Mouse (Mus musculus) lung, embryonic 16.5 days (tissue): ENCODE data around the gene Mef2d. TPM values are rescaled to one million over a fixed set of nuclear protein-coding genes. Genes with fewer than 3 reads are reported as not detected.

Experiments used
- ATAC-seq: fragments of 200-750 bp; cut with Nextera tagmentation; 2 replicates; pipeline ENCODE4 v1.8.0; 2017; ENCODE audit warnings: low read depth, mild to moderate bottlenecking, moderate library complexity
- H3K27ac ChIP-seq: fragments of 300-500 bp; sonication (generic); 2 replicates; pipeline ENCODE4 v1.5.1; 2014; ENCODE audit warnings: mild to moderate bottlenecking, control low read depth, low read length
- H3K27me3 ChIP-seq: fragments of 300-500 bp; sonication (generic); 2 replicates; pipeline ENCODE4 v1.6.1; 2014; ENCODE audit warnings: low read depth, low read length, mixed read lengths; ENCODE audit not compliant: control insufficient read depth, insufficient read depth
- H3K36me3 ChIP-seq: fragments of 300-500 bp; sonication (generic); 2 replicates; pipeline ENCODE4 v1.6.1; 2014; ENCODE audit warnings: low read length; ENCODE audit not compliant: control insufficient read depth, insufficient read depth
- H3K4me1 ChIP-seq: fragments of 300-500 bp; sonication (generic); replicated peaks from 2 replicates; pipeline ENCODE4 v1.6.1; 2014; ENCODE audit warnings: low read length, mixed read lengths; ENCODE audit not compliant: control insufficient read depth, insufficient read depth
- H3K4me2 ChIP-seq: fragments of 300-500 bp; sonication (generic); 2 replicates; pipeline ENCODE4 v1.6.1; 2014; ENCODE audit warnings: low read depth, low read length, control low read depth
- H3K4me3 ChIP-seq: fragments of 300-500 bp; sonication (generic); 2 replicates; pipeline ENCODE4 v1.5.1; 2014; ENCODE audit warnings: mild to moderate bottlenecking, low read length, control low read depth
- H3K9ac ChIP-seq: fragments of 300-500 bp; sonication (generic); 2 replicates; pipeline ENCODE4 v1.6.1; 2014; ENCODE audit warnings: low read length, control low read depth
- H3K9me3 ChIP-seq: fragments of 300-500 bp; sonication (generic); 2 replicates; pipeline ENCODE4 v1.6.1; 2016; ENCODE audit warnings: low read length; ENCODE audit not compliant: control insufficient read depth
- WGBS: fragments of 180-500 bp; shearing (Covaris S2); extraction: QIAGEN DNeasy Blood & Tissue Kit; methylation state at CpG from one replicate; pipeline ENCODE4 v1.1.7; 2014; 5-methylcytosine and 5-hydroxymethylcytosine counted together
- polyA plus RNA-seq: library from polyadenylated mRNA; unstranded; fragments of >200 nt; fragmentation: Nextera tagmentation; extraction: Ambion mirVana; gene quantifications from 2 replicates; pipeline ENCODE4 v1.2.1, GENCODE M21; 2015

The Mef2d gene
- polyA plus RNA-seq, 1 experiment from 2014 or later: 22.9 TPM

DNA sequence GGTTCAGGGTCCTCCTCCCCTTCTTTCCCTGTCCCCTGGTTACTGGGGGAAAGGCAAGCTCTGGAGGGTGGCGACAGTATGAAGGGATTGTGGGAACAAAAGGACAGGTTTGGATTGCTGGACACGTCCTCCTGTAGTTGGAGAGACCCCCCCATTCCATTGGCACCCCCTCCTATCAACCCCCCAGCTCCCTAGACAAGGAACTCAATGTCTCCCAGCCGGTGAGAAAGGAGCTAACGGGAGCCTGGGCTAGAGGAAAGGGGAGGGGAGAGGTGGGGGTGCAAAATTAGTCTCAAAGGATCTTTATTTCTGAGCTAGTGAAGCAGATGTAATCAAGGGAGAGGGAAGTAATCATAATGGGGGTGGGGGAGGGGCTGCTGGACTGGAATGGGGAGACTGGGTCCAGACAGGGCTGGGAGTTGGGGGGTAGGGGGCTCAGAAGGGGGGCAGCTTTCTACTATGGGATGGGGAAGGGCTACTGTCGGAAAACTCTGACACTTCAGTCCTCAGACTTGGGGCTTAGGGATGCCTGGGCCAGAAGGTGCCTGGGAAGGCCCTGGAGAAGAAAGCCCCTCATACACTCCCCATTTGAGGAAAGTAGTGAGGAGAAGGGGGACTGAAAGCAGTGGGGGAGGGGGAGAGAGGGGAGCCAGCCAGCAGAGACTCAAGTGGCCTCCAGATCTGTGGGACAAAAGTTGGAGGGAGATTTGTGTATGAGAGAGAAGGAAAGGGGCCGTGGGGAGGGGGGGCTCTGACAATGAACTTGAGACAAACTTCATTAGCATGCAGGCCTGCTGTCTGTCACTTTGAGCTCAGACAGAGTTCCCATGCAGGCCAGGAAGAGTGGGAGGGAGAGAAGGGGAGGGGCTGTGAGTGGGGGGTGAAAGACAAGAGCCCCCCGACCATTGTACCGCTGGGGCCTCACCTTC is 63.7 kb downstream of the Mef2d start:
- ATAC-seq: no peak
- no peaks in the 10 kb centered on the region for H3K36me3 ChIP-seq
- H3K9ac ChIP-seq: no peak overlapping the region
- no peaks in the 10 kb centered on the region for H3K9me3 ChIP-seq
- WGBS: 7% methylated on average over 8 of the region's 8 CpGs
- H3K4me3 ChIP-seq: no peak overlapping the region
- no peak overlapping the region for H3K4me2 ChIP-seq
- peaks cover 2% of the 10 kb centered on the region; the same call in 1 of the 2 replicates for H3K4me1 ChIP-seq
- peaks cover 97% of the 10 kb centered on the region for H3K27me3 ChIP-seq
- H3K27ac ChIP-seq: no peak overlapping the region

DNA sequence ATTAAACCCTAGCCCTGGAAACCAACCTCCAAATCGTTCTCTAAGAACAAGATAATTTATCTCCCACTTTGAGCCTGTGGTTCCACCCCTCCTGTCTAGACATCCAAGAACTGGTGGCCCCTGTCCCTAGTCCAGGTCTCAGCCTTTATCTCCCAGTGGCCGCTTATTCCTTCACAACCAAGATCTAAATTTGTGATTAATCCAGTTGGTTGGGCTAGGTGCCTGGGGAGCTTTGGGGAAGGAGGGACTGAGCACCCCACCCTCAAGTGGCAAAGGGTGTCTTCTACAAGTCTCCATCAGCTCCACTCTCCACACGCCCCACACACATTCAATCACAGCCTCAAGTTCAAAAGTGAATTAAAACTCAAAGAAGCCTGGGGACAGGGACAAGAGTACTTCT is 64.3 kb downstream of the Mef2d start:
- Histone ChIP-seq H3K9ac (no peak overlapping the region), H3K4me3 (no peak overlapping the region), H3K36me3 (no peaks in the 10 kb centered on the region), H3K4me1 (no peaks in the 10 kb centered on the region), H3K4me2 (no peak overlapping the region), H3K9me3 (no peaks in the 10 kb centered on the region), H3K27ac (no peak overlapping the region), H3K27me3 (peaks cover 96% of the 10 kb centered on the region)
- no peak for ATAC-seq
- WGBS: 1% methylated on average over 3 of the region's 3 CpGs

DNA sequence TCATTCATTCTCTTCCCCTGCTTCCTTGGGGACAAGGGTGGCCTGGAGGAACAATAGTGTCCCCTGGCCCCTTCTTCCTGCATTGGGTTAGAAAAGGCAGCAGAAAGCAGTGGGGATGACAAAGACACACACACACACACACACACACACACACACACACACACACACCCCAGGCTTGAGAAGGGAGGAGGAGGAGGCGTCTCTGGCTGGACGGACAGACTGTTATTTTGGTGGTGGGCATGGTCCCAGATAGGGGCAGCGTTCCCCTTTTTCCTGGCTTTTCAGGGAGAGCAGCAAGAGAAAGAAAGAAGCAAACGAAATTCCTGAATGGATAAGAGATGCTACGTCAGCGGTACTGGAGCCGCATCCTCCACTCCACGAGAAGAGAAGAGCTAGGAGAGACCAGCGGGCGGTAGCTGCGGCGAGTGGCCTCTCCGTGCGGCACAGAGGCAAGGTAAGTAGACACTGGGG is 64.8 kb downstream of the Mef2d start:
- Histone ChIP-seq H3K27me3 (peaks cover 96% of the 10 kb centered on the region), H3K36me3 (no peaks in the 10 kb centered on the region), H3K4me3 (no peak overlapping the region), H3K27ac (no peak overlapping the region), H3K9me3 (no peaks in the 10 kb centered on the region), H3K4me2 (no peak overlapping the region), H3K4me1 (no peaks in the 10 kb centered on the region), H3K9ac (no peak overlapping the region)
- ATAC-seq: no peak
- WGBS: 0% methylated on average over 14 of the region's 14 CpGs

DNA sequence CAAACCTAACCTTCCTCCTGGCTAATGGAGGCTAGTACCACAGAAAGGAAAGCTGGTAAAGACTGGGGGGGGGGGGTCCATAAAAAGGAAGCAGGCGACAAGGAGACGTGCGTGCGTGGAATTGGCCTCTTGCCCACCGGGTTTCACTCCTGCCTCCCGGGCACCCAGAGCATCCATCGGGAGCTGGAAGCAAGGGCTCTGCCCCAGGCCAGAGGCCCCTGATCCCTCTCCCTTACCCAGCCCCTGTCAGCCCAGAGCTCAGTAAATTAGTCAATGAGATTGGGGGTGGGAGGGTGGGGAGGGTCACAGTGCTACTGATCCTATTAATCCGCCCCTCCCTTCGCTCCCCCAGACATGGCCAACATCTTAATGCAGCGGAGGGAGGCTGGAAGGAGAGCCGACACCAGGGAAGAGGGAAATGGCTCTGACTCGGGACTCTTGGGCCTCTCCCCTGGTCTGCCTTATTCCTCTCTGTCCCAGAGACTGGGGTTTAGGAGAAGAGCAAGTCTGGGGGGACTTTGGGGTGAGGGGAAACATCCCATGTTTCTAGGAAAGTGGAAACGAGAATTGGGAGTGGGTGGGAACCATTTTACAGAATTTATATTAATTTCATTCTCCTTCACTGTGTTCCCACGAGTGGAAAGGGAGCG is 65.4 kb downstream of the Mef2d start:
- WGBS: 5% methylated on average over 9 of the region's 15 CpGs
- Histone ChIP-seq H3K27me3 (peaks cover 95% of the 10 kb centered on the region), H3K36me3 (no peaks in the 10 kb centered on the region), H3K9me3 (no peaks in the 10 kb centered on the region), H3K4me2 (no peak overlapping the region), H3K9ac (no peak overlapping the region), H3K4me3 (no peak overlapping the region), H3K4me1 (no peaks in the 10 kb centered on the region), H3K27ac (no peak overlapping the region)
- no peak for ATAC-seq

DNA sequence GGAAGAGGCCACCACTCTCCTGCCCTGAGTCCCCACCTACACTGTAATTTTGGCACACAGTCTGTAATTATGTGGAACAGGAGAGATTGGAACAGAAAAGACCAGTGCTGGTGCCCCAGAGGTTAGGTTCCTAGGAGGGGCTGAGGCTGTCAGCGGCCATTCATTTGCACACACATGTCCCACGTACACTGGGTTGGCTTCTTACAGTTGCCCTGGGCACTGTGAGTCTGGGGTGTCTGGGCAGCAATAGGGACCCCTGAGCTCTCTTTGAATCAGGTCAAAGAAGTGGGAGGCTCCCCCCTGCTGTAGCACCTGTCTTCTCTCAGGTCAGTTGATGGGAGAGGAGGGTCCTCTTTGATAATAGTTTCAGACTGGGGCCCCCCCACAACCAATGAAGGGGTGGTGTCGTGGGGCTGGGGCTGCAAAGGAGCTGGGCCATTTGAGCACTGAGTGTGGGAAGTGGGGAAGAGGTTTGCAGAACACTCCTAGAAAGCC is 66.1 kb downstream of the Mef2d start:
- Histone ChIP-seq H3K9me3 (no peaks in the 10 kb centered on the region), H3K27ac (no peak overlapping the region), H3K4me2 (no peak overlapping the region), H3K36me3 (no peaks in the 10 kb centered on the region), H3K9ac (no peak overlapping the region), H3K27me3 (peaks cover 95% of the 10 kb centered on the region), H3K4me1 (no peaks in the 10 kb centered on the region), H3K4me3 (no peak overlapping the region)
- no peak for ATAC-seq
- WGBS: 6% methylated on average over 3 of the region's 3 CpGs

DNA sequence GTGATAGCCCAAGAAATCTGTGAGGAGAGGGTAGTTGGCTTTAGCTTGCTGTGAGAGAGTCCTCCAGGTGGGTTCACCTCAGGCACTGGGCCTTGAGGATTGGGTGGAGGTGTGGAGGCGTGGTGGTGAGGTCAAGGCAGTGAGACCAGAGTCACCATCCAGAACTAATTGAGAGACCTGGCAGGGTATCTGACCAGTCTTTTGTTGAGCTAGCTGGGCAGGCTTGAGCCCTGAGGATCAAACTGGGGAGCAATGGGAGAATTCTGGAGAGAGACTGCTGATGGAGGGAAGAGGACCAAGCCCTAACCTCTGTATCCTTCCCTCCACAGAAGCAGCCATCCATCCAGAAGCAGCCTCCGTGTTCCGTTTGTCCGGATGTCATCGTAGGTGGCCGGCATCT is 67.1 kb downstream of the Mef2d start:
- H3K27me3 ChIP-seq: peaks cover 96% of the 10 kb centered on the region
- 5% methylated on average over 6 of the region's 6 CpGs for WGBS
- no peak for ATAC-seq

DNA sequence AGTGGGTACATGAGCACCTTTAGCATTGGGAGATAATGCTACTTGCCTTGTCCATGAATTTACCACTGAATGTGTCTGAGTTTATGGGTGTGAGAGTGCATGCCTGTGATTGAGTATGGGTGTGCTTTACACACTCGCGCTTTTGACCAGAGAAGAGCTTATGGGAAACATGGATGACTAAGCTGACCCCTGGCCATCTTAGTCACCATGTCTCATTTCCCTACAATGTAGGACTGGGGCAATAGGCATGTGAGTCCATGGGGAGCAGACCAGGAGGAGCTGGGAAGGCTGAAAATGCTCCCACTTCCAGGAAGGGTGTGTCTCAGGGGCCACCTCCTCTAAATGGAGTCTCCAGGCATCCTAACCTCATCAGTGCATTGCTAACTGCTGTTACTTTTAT is 67.9 kb downstream of the Mef2d start:
- no peak overlapping the region for H3K4me3 ChIP-seq
- no peak overlapping the region for H3K4me2 ChIP-seq
- WGBS: 21% methylated on average over 2 of the region's 2 CpGs
- H3K27me3 ChIP-seq: peaks cover 96% of the 10 kb centered on the region
- H3K9ac ChIP-seq: no peak overlapping the region
- ATAC-seq: no peak
- no peak overlapping the region for H3K27ac ChIP-seq
- no peaks in the 10 kb centered on the region for H3K9me3 ChIP-seq
- no peaks in the 10 kb centered on the region for H3K36me3 ChIP-seq
- H3K4me1 ChIP-seq: peaks cover 1% of the 10 kb centered on the region

More for the DNA sequence above, 67.1 kb downstream of the Mef2d start:
- Histone ChIP-seq H3K4me1 (no peaks in the 10 kb centered on the region), H3K9me3 (no peaks in the 10 kb centered on the region), H3K4me3 (no peak overlapping the region), H3K4me2 (no peak overlapping the region), H3K36me3 (no peaks in the 10 kb centered on the region), H3K27ac (no peak overlapping the region), H3K9ac (no peak overlapping the region)

DNA sequence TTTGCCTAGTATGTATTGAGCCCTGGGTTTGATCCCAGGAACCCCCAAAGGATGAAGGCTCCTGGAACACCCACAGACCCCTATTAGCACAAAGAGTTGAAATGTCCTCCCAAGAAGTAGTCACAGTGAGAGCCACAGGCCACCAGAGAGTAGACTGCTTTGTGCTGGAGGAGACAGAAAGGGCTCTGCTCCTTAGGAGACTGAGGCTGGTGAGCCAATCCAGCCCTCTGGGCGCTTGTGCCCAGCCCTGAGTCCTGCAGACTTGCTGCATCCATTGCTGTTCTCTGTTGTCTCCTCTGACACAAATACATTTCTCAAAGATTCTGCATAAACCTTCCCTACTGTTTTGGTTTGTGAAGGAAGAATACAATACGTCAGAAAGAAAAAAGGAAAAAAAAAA is 68.7 kb downstream of the Mef2d start:
- no peaks in the 10 kb centered on the region for H3K9me3 ChIP-seq
- 6% methylated on average over 2 of the region's 2 CpGs for WGBS
- H3K27me3 ChIP-seq: peaks cover 96% of the 10 kb centered on the region
- H3K4me1 ChIP-seq: peaks cover 7% of the 10 kb centered on the region
- H3K4me2 ChIP-seq: no peak overlapping the region
- no peak overlapping the region for H3K9ac ChIP-seq
- no peaks in the 10 kb centered on the region for H3K36me3 ChIP-seq
- H3K27ac ChIP-seq: no peak overlapping the region
- no peak for ATAC-seq
- no peak overlapping the region for H3K4me3 ChIP-seq

DNA sequence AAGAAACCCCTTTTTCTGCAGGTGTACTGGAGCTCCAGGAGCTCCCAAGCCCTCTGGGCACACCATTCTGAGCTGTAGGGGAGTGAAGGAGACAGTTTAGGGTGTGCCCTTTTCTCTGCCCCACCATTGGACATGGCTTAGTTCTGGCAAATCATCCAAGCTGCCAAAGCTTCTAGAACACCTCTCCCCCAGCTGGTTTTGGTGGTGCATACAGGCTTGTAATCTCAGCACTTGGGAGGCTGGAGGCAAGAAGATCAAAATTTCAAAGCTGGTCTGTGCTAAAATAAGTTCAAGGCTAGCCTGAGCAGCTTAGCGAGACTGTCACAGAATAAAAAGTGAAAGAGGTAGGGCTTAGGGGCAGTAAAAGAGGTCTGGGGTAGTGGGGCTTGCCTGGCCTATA is 70.2 kb downstream of the Mef2d start:
- Histone ChIP-seq H3K4me1 (peaks cover 7% of the 10 kb centered on the region), H3K27me3 (peaks cover 96% of the 10 kb centered on the region), H3K9ac (no peak overlapping the region), H3K36me3 (no peaks in the 10 kb centered on the region), H3K27ac (no peak overlapping the region), H3K4me2 (no peak overlapping the region), H3K9me3 (no peaks in the 10 kb centered on the region), H3K4me3 (no peak overlapping the region)
- no peak for ATAC-seq
- WGBS: 8% methylated on average over 1 of the region's 1 CpGs
